Mouse (Mus musculus) C2C12 (cell line): ENCODE measurements around the gene Zfp457. TPM values are rescaled to one million over a fixed set of nuclear protein-coding genes. Genes with fewer than 3 reads are reported as not detected.

Experiments
- H3K27me3 ChIP-seq: one replicate; pipeline ENCODE4 v1.6.1; 2011; ENCODE audit not compliant: control insufficient read depth, insufficient read depth, insufficient read length
- H3K36me3 ChIP-seq: one replicate; pipeline ENCODE4 v1.6.1; 2011; ENCODE audit not compliant: control insufficient read depth, insufficient read depth
- H3K4me3 ChIP-seq: one replicate; pipeline ENCODE4 v1.5.1; 2011; ENCODE audit warnings: mild to moderate bottlenecking, control low read depth; ENCODE audit not compliant: poor library complexity, insufficient read depth, severe bottlenecking
- H3K79me2 ChIP-seq: one replicate; pipeline ENCODE4 v1.6.1; 2011; ENCODE audit not compliant: control insufficient read depth, insufficient read depth
- H3K79me3 ChIP-seq: one replicate; pipeline ENCODE4 v1.6.1; 2011; ENCODE audit warnings: low read depth, control low read depth
- H3ac ChIP-seq: one replicate; pipeline ENCODE3; 2011; ENCODE audit warnings: low read depth; ENCODE audit not compliant: control insufficient read depth, insufficient read length
- CEBPB ChIP-seq: IDR thresholded peaks from one replicate; pipeline ENCODE4 v1.6.1; 2011; ENCODE audit warnings: low read depth, mild to moderate bottlenecking, control low read depth, moderate library complexity
- CTCF ChIP-seq: IDR thresholded peaks from one replicate; pipeline ENCODE4 v1.5.1; 2011; ENCODE audit not compliant: control insufficient read depth, insufficient read depth, insufficient read length
- FOSL1 ChIP-seq: IDR thresholded peaks from one replicate; pipeline ENCODE4 v1.8.0; 2011; ENCODE audit warnings: mild to moderate bottlenecking, low read length; ENCODE audit not compliant: poor library complexity, insufficient read depth, severe bottlenecking
- MAX ChIP-seq: IDR thresholded peaks from one replicate; pipeline ENCODE4 v1.6.1; 2011; ENCODE audit warnings: mild to moderate bottlenecking, control low read depth
- MYOD1 ChIP-seq: IDR thresholded peaks from one replicate; pipeline ENCODE4 v1.6.1; 2011; ENCODE audit warnings: low read depth; ENCODE audit not compliant: control insufficient read depth, insufficient read length
- MYOG ChIP-seq: IDR thresholded peaks from one replicate; pipeline ENCODE4 v1.6.1; 2011; ENCODE audit not compliant: control insufficient read depth, insufficient read length; ENCODE audit errors: extremely low read depth
- USF1 ChIP-seq: IDR thresholded peaks from one replicate; pipeline ENCODE4 v1.6.1; 2011; ENCODE audit warnings: low read depth, mild to moderate bottlenecking, control low read depth, moderate library complexity
- long read RNA-seq, 2 experiments: library from polyadenylated mRNA; unstranded; transcript quantifications; one replicate each; pipeline ENCODE4 v2.0.0; 2019 to 2020
- polyA plus RNA-seq: library from polyadenylated mRNA; unstranded; fragments of >200 nt; fragmentation: generic; extraction: Trizol; gene quantifications from one replicate; pipeline ENCODE4 v1.2.1, GENCODE M21; 2012; ENCODE audit warnings: missing spikeins

Gene Zfp457
- 0.12 TPM for polyA plus RNA-seq
- long read RNA-seq, experiment 1 = 0 reads
- long read RNA-seq, experiment 2, partial matches to known transcripts = 0 of 1 reads
- long read RNA-seq, experiment 2, other reads (novel, unspliced or antisense) = 0 of 1 reads

DNA sequence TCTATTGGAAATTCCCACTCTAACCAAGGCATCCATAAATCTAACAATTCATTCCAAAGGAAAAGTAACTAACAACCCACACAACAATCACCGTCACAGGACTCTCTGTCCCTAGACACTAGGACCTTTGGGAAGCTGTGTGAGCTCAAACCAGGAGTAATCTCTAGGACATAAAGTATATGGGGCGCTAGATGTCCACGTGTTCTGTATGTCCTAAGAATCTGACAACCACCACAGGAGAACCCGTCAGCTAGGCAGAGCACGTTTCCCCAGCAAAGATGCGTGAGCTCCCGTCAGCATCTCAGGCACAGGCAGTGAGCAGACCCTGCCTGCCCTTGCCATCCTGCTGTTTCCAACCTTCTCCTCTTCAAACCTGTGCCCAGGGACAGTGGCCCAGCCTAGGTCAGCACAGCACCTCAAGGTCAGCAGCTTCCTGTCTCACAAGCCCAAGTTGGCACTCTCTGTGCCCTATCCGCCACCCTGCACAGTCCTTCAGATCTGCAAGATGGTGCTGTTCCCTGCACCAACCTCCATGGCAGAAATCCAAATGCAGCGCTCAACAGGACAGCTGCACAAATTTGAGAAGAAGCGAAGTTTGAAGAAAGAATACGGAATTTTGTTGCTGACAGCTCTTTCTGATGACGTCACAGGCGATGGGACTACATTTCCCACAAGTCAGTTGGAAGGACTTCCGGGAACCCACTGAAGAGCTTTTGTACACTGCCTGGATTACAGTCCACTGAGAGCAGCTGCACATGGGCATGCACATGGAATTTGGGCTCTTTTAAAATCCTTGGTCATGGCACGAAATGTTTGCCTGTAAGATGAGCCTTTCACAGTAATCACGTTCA is at the start of gene Zfp457:
Zfp457 (minus strand) TSS at position 664 of the 851 bp plus-strand sequence.
- Histone ChIP-seq H3K36me3 (no peaks in the 10 kb centered on the region), H3K79me3 (no peaks in the 10 kb centered on the region), H3ac (peak within 1 kb of the TSS; percentile 86), H3K27me3 (no peaks in the 10 kb centered on the region), H3K4me3 (peak within 1 kb of the TSS; percentile 42), H3K79me2 (no peaks in the 10 kb centered on the region)
- no peak for TF ChIP-seq MYOD1
- no peak for TF ChIP-seq CTCF
- peak; percentile 39 for TF ChIP-seq MAX
- no peak for TF ChIP-seq CEBPB
- TF ChIP-seq MYOG = no peak

DNA sequence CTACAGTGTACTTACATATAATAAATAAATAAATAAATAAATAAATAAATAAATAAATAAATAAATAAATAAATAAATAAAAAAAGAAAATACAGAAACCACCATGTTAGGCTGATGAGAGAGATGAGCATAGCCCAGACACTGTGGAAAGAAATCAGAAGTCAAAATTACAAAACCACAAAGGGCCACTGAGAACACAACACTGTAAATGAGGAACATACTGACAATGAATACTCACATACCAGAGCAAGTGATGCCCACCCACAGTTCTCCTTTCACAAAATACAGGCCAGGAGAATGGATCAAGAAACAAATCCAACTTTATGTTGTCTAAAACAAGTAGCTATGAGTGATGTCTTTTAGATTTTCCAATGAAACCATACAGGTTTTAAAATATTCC is 45.6 kb upstream of the Zfp457 start:
- Histone ChIP-seq H3K36me3 (no peaks in the 10 kb centered on the region), H3K27me3 (no peaks in the 10 kb centered on the region), H3K79me2 (no peaks in the 10 kb centered on the region), H3K4me3 (no peak overlapping the region), H3ac (no peak overlapping the region), H3K79me3 (no peaks in the 10 kb centered on the region)
- TF ChIP-seq MAX (no peak), CEBPB (no peak), MYOD1 (no peak), MYOG (no peak), USF1 (no peak), FOSL1 (no peak), CTCF (no peak)

DNA sequence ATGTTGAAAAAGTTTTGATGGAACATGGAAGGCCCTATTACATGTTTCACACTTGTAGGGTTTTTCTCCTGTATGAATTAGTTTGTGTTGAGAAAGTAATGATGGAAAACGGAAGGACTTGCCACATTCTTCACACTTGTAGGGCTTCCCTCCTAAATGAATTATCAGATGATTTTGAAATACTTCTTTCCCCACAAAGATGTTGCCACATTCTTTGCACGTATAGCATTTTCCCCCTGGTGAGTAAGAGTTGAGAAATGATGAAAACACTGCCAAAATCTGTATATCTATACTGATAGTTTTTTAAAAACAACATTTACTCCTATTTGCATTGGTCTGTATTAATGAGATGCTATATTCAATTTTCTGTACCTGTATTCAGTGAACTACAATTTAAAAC is 37.1 kb upstream of the Zfp457 start:
- H3K4me3 ChIP-seq = no peak overlapping the region
- no peaks in the 10 kb centered on the region for H3K79me2 ChIP-seq
- no peak overlapping the region for H3ac ChIP-seq
- TF ChIP-seq FOSL1 (no peak), CTCF (no peak), MAX (no peak), MYOG (no peak), CEBPB (no peak), USF1 (no peak), MYOD1 (no peak)
- no peaks in the 10 kb centered on the region for H3K79me3 ChIP-seq
- no peaks in the 10 kb centered on the region for H3K27me3 ChIP-seq
- peaks cover 4% of the 10 kb centered on the region for H3K36me3 ChIP-seq

DNA sequence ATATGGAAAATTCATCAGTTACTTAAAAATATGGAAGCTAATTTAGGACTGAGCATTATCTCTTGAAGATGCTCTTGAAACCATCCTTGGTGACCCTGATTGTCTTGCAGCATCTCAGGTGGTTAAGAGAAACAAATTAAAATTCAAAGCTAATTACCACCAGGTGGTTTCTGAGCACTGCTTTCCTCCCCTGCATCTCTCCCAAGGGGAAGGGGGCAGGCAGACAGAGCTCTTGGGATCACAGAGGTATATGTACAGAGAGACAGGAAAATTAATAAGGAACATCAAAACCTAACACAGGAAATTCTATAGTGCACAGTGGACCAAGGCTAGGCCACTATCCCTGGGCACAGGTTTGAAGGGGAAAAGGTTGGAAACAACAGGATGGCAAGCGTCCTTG is 26.6 kb upstream of the Zfp457 start:
- no peaks in the 10 kb centered on the region for H3K79me2 ChIP-seq
- TF ChIP-seq MYOD1 (no peak), CTCF (no peak), CEBPB (no peak)
- no peaks in the 10 kb centered on the region for H3K27me3 ChIP-seq
- peak overlapping the region; percentile 37 for H3K4me3 ChIP-seq
- H3K36me3 ChIP-seq = no peaks in the 10 kb centered on the region
- H3K79me3 ChIP-seq = no peaks in the 10 kb centered on the region
- no peak overlapping the region for H3ac ChIP-seq

DNA sequence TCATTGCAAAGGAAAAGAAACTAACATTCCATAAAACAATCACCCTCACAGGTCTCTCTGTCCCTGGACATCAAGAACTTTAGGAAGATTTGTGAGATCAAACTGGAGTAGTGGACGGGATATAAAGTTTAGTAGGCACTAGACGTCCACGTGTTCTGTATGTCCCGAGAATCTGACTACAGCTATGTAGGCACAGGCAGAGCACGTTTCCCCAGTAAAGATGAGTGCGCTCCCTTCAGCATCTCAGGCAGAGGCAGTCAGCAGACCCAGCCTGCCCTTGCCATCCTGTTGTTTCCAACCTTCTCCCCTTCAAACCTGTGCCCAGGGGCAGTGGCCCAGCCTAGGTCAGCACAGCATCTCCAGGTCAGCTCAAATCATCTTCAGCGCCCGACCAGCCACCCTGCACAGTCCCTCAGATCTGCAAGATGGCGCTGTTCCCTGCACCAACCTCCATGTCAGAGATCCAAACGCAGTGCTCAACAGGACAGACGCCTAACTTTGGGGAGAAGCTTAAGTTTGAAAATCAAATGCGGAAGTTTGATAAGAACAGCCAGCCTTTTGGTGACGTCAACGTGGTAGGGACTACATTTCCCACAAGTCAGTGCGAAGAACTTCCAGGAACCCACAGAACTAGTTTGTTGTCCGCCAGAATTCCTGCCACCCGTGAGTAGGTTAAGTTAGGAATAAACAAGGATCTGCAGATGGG is 25.9 kb upstream of the Zfp457 start, which contains the start of gene Zfp595:
Zfp595 (minus strand) TSS at position 552 of the 706 bp plus-strand sequence.
- TF ChIP-seq USF1 (no peak), FOSL1 (no peak), CEBPB (no peak), CTCF (no peak), MYOD1 (no peak), MAX (no peak), MYOG (no peak)
- H3K36me3 ChIP-seq = no peaks in the 10 kb centered on the region
- no peaks in the 10 kb centered on the region for H3K27me3 ChIP-seq
- peak within 1 kb of the TSS; percentile 4 for H3ac ChIP-seq
- peak within 1 kb of the TSS; percentile 37 for H3K4me3 ChIP-seq
- H3K79me2 ChIP-seq = no peaks in the 10 kb centered on the region
- H3K79me3 ChIP-seq = no peaks in the 10 kb centered on the region
